Mouse (Mus musculus): ENCODE results near the gene Tmem170.

- TF ChIP-seq EP300 (IDR thresholded peaks at IDR 0.05): no peak
- TF ChIP-seq CTCF (IDR thresholded peaks at IDR 0.05): no peak
These were observed 33.3 kb upstream of the Tmem170 start, which contains the start of gene Chst5 for GRCm38 (mm10) chr8:111909621-111910450.
